Mouse (Mus musculus) limb, embryonic 11.5 days (tissue): Measurements from ENCODE around the gene Arl6ip4. TPM values are rescaled to one million over a fixed set of nuclear protein-coding genes. Genes with fewer than 3 reads are reported as not detected.
A peak's percentile ranks its signal among the peaks of the same experiment; 100 is the strongest.

Experiments
- ATAC-seq: fragments of 200-750 bp; cut with Nextera tagmentation; 2 replicates; pipeline ENCODE4 v1.8.0; 2017; ENCODE audit warnings: low read depth; ENCODE audit not compliant: insufficient number of reproducible peaks, low FRiP score, low TSS enrichment
- DNase-seq: peaks from one replicate; pipeline ENCODE4 v3.0.0-alpha.2; 2015; ENCODE audit warnings: low spot score
- H3K27ac ChIP-seq: fragments of 300-500 bp; sonication (generic); replicated peaks from 2 replicates; pipeline ENCODE4 v1.5.1; 2014; ENCODE audit warnings: low read depth, mild to moderate bottlenecking, low read length
- H3K27me3 ChIP-seq: fragments of 300-500 bp; sonication (generic); 2 replicates; pipeline ENCODE4 v1.6.1; 2014; ENCODE audit warnings: mild to moderate bottlenecking, low read length, mixed read lengths; ENCODE audit not compliant: control insufficient read depth, insufficient read depth
- H3K36me3 ChIP-seq: fragments of 300-500 bp; sonication (generic); 2 replicates; pipeline ENCODE4 v1.6.1; 2014; ENCODE audit warnings: mild to moderate bottlenecking, low read length, moderate library complexity, mixed read lengths; ENCODE audit not compliant: control insufficient read depth, insufficient read depth
- H3K4me1 ChIP-seq: fragments of 300-500 bp; sonication (generic); 2 replicates; pipeline ENCODE4 v1.6.1; 2014; ENCODE audit warnings: low read length, mixed read lengths; ENCODE audit not compliant: control insufficient read depth, insufficient read depth
- H3K4me2 ChIP-seq: fragments of 300-500 bp; sonication (generic); 2 replicates; pipeline ENCODE4 v1.6.1; 2014; ENCODE audit warnings: low read depth, mild to moderate bottlenecking, moderate library complexity; ENCODE audit not compliant: severe bottlenecking
- H3K4me3 ChIP-seq: fragments of 300-500 bp; sonication (generic); 2 replicates; pipeline ENCODE4 v1.5.1; 2014; ENCODE audit warnings: low read depth, low read length
- H3K9ac ChIP-seq: fragments of 300-500 bp; sonication (generic); 2 replicates; pipeline ENCODE4 v1.6.1; 2014; ENCODE audit warnings: mild to moderate bottlenecking, low read length
- H3K9me3 ChIP-seq: fragments of 300-500 bp; sonication (generic); 2 replicates; pipeline ENCODE4 v1.6.1; 2016; ENCODE audit warnings: low read length; ENCODE audit not compliant: control insufficient read depth
- WGBS: fragments of 180-500 bp; shearing (Covaris S2); extraction: QIAGEN DNeasy Blood & Tissue Kit; methylation state at CpG from one replicate; pipeline ENCODE4 v1.1.7; 2014; 5-methylcytosine and 5-hydroxymethylcytosine counted together
- polyA plus RNA-seq: library from polyadenylated mRNA; unstranded; fragments of >200 nt; fragmentation: Nextera tagmentation; extraction: Ambion mirVana; gene quantifications from 2 replicates; pipeline ENCODE4 v1.2.1, GENCODE M21; 2014

Gene Arl6ip4
- polyA plus RNA-seq, 1 experiment from 2014 or later, result 116 TPM

DNA sequence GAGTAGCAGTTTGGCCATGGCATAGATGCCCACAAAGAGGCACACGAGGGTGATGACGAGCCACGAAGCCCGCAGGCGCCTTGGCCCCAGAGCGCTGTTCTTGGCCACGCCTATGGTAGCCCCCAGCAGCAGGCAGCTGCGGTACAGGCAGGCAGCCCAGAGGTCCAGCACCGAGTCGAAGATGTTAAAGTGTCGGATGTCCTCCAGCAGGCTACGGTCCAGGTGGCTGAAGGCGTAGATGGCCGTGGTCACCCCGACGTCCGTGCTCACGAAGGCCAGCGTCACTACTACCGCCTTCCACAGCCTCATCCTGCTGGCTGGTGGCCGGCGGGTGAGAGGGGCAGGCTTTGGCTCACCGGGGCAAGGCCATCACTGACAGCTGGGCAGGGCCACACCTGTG, 26.0 kb upstream of the Arl6ip4 start:
- Histone ChIP-seq H3K4me2 (no peak overlapping the region), H3K27me3 (peaks cover 3% of the 10 kb centered on the region; the same call in 1 of the 2 replicates), H3K9me3 (no peaks in the 10 kb centered on the region), H3K27ac (no peak overlapping the region), H3K4me3 (no peak overlapping the region), H3K36me3 (no peaks in the 10 kb centered on the region), H3K9ac (no peak overlapping the region), H3K4me1 (no peaks in the 10 kb centered on the region)
- no peak for ATAC-seq
- 78% methylated on average over 23 of the region's 23 CpGs for WGBS
- DNase-seq, result no peak

- WGBS, result 63% methylated on average over 9 of the region's 9 CpGs
- H3K4me2 ChIP-seq, result no peak overlapping the region
- ATAC-seq (no peak), DNase-seq (no peak)
- H3K27me3 ChIP-seq, result peaks cover 10% of the 10 kb centered on the region; the same call in 1 of the 2 replicates
- no peaks in the 10 kb centered on the region for H3K4me1 ChIP-seq
- no peak overlapping the region for H3K9ac ChIP-seq
- H3K36me3 ChIP-seq, result no peaks in the 10 kb centered on the region
- no peak overlapping the region for H3K27ac ChIP-seq
- no peak overlapping the region for H3K4me3 ChIP-seq
- H3K9me3 ChIP-seq, result no peaks in the 10 kb centered on the region
These were observed 23.9 kb upstream of the Arl6ip4 start for GRCm38 (mm10) chr5:124091951-124092406.

DNA sequence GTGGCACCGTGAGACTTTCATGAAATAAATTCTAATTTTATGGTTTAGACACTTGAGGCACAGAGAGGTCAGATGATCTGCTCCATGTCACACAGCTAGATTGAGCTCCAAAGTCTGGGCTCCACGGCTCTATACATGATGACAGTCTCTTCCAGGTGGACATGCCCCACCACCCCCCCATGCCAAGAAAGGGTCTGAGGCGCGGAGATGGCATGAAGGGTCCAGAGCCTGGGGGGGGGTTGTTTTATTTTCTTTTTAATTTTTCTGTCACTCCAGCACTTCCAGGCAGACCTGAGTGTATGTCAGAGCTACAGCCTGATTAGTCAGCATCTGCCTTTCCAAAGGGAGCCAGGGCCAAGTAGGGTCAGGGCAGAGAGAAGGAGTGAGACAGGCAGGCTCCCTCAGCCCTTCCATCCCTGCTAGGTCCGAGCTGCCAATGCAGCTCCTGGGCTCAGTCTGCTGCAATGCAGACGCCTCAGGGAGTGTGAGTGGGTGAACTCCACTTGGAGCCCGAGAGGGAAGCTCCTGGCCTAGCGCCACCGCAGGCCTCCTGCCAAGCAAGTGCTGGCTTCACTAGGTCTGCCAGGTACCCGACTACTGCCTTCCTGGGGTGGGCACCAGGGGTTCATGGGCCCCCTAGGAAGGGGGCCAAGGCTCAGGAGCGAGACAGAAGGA, 22.6 kb upstream of the Arl6ip4 start:
- Histone ChIP-seq H3K27me3 (peaks cover 10% of the 10 kb centered on the region; the same call in 1 of the 2 replicates), H3K36me3 (no peaks in the 10 kb centered on the region), H3K9me3 (no peaks in the 10 kb centered on the region), H3K9ac (no peak overlapping the region), H3K27ac (no peak overlapping the region), H3K4me1 (no peaks in the 10 kb centered on the region), H3K4me3 (no peak overlapping the region), H3K4me2 (no peak overlapping the region)
- 79% methylated on average over 11 of the region's 11 CpGs for WGBS
- DNase-seq (no peak), ATAC-seq (no peak)

DNA sequence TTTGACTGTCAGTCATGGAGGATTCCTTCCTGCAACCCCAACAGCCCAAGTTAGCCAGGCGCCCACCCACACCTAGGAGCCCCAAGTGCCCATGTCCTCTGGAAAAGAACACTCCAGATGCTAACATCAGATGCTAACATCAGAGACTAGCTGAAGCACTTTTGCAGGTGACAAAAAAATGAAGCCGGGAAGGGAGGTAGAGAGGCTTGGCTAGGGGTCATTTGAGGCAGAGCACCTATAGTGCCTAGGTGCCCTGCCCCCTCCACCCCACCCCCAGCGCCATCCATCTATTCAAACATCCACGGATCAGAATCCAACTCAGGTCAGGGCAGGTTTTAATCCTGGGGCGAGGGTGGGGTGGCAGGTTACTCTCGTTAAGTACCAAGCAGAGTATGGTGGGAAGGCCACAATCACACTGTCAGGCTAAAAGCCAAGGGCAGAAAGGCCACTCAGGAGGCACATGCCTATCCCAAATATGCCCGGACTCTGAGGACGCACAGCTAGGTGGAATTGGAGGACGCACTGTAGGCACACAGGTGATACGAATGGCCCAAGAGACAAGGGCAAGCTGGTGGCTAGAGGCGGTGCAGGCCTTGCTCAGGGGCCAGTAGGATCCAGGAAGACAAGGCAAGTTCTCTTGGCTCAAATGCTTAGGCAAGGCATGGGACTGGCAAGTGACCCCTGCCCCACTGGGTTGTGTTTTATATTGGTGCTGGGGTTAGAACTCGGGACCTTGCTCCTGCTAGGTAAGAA, 21.9 kb upstream of the Arl6ip4 start:
- WGBS, result 82% methylated on average over 12 of the region's 12 CpGs

GRCm38 (mm10) chr5:124095077-124095581, 20.8 kb upstream of the Arl6ip4 start:
- Histone ChIP-seq H3K9ac (no peak overlapping the region), H3K36me3 (no peaks in the 10 kb centered on the region), H3K4me2 (peak overlapping the region; percentile 71), H3K9me3 (peaks cover 3% of the 10 kb centered on the region; the same call in 1 of the 2 replicates), H3K4me1 (no peaks in the 10 kb centered on the region), H3K4me3 (peak overlapping the region; percentile 35), H3K27me3 (peaks cover 10% of the 10 kb centered on the region; the same call in 1 of the 2 replicates), H3K27ac (no peak overlapping the region)
- ATAC-seq, result peak; percentile 37; the same call in 1 of the 2 replicates
- 11% methylated on average over 19 of the region's 19 CpGs for whole genome bisulfite sequencing
- DNase-seq, result no peak

More for the DNA sequence above, 21.9 kb upstream of the Arl6ip4 start:
- no peaks in the 10 kb centered on the region for H3K36me3 ChIP-seq
- H3K4me2 ChIP-seq, result no peak overlapping the region
- H3K9ac ChIP-seq, result no peak overlapping the region
- no peaks in the 10 kb centered on the region; the same call in 1 of the 2 replicates for H3K9me3 ChIP-seq
- peaks cover 10% of the 10 kb centered on the region; the same call in 1 of the 2 replicates for H3K27me3 ChIP-seq
- DNase-seq (no peak), ATAC-seq (no peak)
- H3K27ac ChIP-seq, result no peak overlapping the region
- no peak overlapping the region for H3K4me3 ChIP-seq
- no peaks in the 10 kb centered on the region for H3K4me1 ChIP-seq

DNA sequence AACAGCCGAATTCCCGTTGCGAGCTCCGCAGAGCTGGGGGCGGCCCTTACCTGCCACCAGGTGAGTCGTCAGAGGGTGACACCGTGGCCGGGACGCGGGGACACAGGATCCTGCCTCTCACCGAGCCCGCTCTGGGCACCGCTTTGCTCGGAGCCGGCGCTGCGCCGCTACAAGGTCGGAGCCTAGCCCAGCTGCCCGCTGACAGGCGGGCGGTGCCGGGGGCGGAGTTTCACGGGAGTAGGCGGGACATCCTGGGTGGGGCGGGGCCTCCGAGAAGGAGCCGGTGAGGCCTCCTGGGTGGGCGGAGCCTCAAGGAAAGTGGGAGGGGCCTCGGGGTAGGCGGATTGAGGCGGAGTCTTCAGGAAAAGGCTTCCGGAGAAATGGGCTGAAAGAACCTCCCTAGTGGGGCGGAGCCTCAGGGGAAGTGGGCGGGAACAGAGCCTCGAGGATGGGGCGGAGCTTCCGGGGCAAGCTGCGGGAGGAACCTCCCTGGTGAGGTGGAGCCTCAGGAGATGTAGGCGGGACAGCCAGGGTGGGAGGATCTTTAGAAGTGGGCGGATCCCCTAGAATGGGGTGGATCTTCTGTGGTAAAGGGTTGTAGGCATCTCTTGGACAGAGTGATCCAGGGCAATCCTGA, 20.2 kb upstream of the Arl6ip4 start, which contains the start of gene Abcb9:
TSS of gene Abcb9 (minus strand) at position 203 of the 637 bp plus-strand sequence.
- Histone ChIP-seq H3K36me3 (no peaks in the 10 kb centered on the region), H3K4me1 (no peaks in the 10 kb centered on the region), H3K9ac (no peak within 1 kb of the TSS), H3K4me3 (peak within 1 kb of the TSS; percentile 35), H3K9me3 (peaks cover 3% of the 10 kb centered on the region; the same call in 1 of the 2 replicates), H3K4me2 (peak within 1 kb of the TSS; percentile 71), H3K27me3 (peaks cover 10% of the 10 kb centered on the region; the same call in 1 of the 2 replicates), H3K27ac (no peak within 1 kb of the TSS)
- DNase-seq (peak; percentile 85), ATAC-seq (0 out of 2 replicates have a peak, but pooled peaks have one; percentile 54)
- 1% methylated on average over 41 of the region's 42 CpGs for WGBS

DNA sequence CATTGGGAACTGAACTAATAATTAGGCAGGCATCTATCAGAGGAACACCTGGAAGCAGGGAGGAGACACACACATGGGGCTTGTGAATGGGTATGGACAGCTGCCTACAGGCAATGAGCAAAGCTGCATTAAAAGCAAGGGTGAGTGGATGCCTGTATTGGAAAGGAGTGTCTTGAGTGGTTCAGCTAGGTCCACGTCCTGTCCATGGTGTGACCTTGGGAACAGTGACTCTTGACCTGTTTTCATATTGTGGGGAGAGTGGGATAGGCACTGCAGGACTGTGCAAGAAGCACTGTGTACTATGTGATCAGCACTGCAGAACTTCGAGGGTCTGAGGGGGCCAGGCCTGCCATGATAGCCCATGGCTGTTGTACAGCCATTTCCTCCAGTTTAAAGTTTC, 17.0 kb upstream of the Arl6ip4 start:
- H3K27ac ChIP-seq, result no peak overlapping the region
- 77% methylated on average over 2 of the region's 2 CpGs for WGBS
- peaks cover 10% of the 10 kb centered on the region; the same call in 1 of the 2 replicates for H3K27me3 ChIP-seq
- no peak overlapping the region for H3K4me2 ChIP-seq
- no peak overlapping the region for H3K4me3 ChIP-seq
- ATAC-seq, result no peak
- no peak overlapping the region for H3K9ac ChIP-seq
- no peaks in the 10 kb centered on the region for H3K36me3 ChIP-seq
- peaks cover 3% of the 10 kb centered on the region; the same call in 1 of the 2 replicates for H3K9me3 ChIP-seq
- no peak for DNase-seq
- H3K4me1 ChIP-seq, result no peaks in the 10 kb centered on the region
